8 mouse cellular contexts compared by ENCODE assay signal in genomic region chr2:153443434-153444240, GRCm38 (mm10). TPM values are rescaled to one million over a fixed set of nuclear protein-coding genes. Genes with fewer than 3 reads are reported as not detected.
DNase-seq lines count a peak whose midpoint lies in the region; ATAC-seq lines count a peak whose summit lies in the region.

No protein-coding gene starts in this region.

- H3K4me1 ChIP-seq in limb, embryonic 13.5 days, result peaks cover 53% of the 10 kb centered on the region
- peaks cover 46% of the 10 kb centered on the region for H3K4me1 ChIP-seq in midbrain, embryonic 12.5 days

- H3K4me2 ChIP-seq in limb, embryonic 13.5 days (replicated peaks), result peak overlapping the region; percentile 95
- H3K4me2 ChIP-seq in midbrain, embryonic 12.5 days (replicated peaks), result peak overlapping the region; percentile 94

- DNase-seq in adrenal gland, postnatal 10 days, result peak; percentile 62
- DNase-seq in adrenal gland, postnatal 4 days (ENCODE audit: low spot score in 2 of 2), result no peak
- DNase-seq in urinary bladder, adult 2 months (ENCODE audit: low spot score), result peak; percentile 37
- DNase-seq in urinary bladder, postnatal 10 days (ENCODE audit: low spot score), result no peak
- peak; percentile 59 for DNase-seq in heart, postnatal 4 days
- DNase-seq in thymus, postnatal 0 days (ENCODE audit: low spot score), result peak; percentile 49

- peak overlapping the region; percentile 90 for H3K9ac ChIP-seq in limb, embryonic 13.5 days
- H3K9ac ChIP-seq in midbrain, embryonic 12.5 days (replicated peaks), result peak overlapping the region; percentile 95

- H3K4me3 ChIP-seq in limb, embryonic 13.5 days, result peak overlapping the region; percentile 92
- peak overlapping the region; percentile 92 for H3K4me3 ChIP-seq in midbrain, embryonic 12.5 days

- WGBS in limb, embryonic 13.5 days, result 1% methylated on average over 57 of the region's 59 CpGs
- 0% methylated on average over 56 of the region's 59 CpGs for WGBS in midbrain, embryonic 12.5 days

- H3K27me3 ChIP-seq in limb, embryonic 13.5 days, result no peaks in the 10 kb centered on the region
- H3K27me3 ChIP-seq in midbrain, embryonic 12.5 days, result peaks cover 5% of the 10 kb centered on the region; the same call in 1 of the 2 replicates

- no peaks in the 10 kb centered on the region for H3K36me3 ChIP-seq in limb, embryonic 13.5 days
- H3K36me3 ChIP-seq in midbrain, embryonic 12.5 days, result no peaks in the 10 kb centered on the region

- ATAC-seq in limb, embryonic 13.5 days (ENCODE audit: low FRiP score, low read depth), result peak; percentile 71
- peak; percentile 64 for ATAC-seq in midbrain, embryonic 12.5 days (ENCODE audit: low FRiP score, low read depth)

- no peaks in the 10 kb centered on the region for H3K9me3 ChIP-seq in limb, embryonic 13.5 days
- H3K9me3 ChIP-seq in midbrain, embryonic 12.5 days, result no peaks in the 10 kb centered on the region

- peak overlapping the region; percentile 95 for H3K27ac ChIP-seq in limb, embryonic 13.5 days
- peak overlapping the region; percentile 97 for H3K27ac ChIP-seq in midbrain, embryonic 12.5 days (replicated peaks)

RNA-seq across cellular contexts. Expression of gene 4930404H24Rik, which starts 49.0 kb away (rescaled TPM):
- total RNA-seq in adrenal gland, postnatal 10 days (2021), result not detected
- not detected for total RNA-seq in adrenal gland, postnatal 4 days (2021)
- not detected in 2 replicates for polyA plus RNA-seq in urinary bladder, adult 2 months (2012; rRNA removed)
- not detected for total RNA-seq in heart, postnatal 4 days (2021)
- not detected in 2 replicates for polyA plus RNA-seq in limb, embryonic 13.5 days (2015; fragmentation: Nextera tagmentation; extraction: Ambion mirVana)
- polyA plus RNA-seq in midbrain, embryonic 12.5 days (2016; fragmentation: Nextera tagmentation; extraction: Ambion mirVana), result not detected in 2 replicates
- not detected in 2 replicates for polyA plus RNA-seq in thymus, postnatal 0 days (2015; fragmentation: Nextera tagmentation; extraction: Ambion mirVana)

Comparison
In these comparisons a context has a peak if more than half of its experiments do, and no peak if none do; other contexts are left out.
1. DNase-seq: peak in adrenal gland, postnatal 10 days (single experiment), urinary bladder, adult 2 months (single experiment), heart, postnatal 4 days (single experiment) and thymus, postnatal 0 days (single experiment); none in adrenal gland, postnatal 4 days (0 of 2) and urinary bladder, postnatal 10 days (single experiment).